Mouse (Mus musculus) testis, adult 2 months (tissue): Measurements from ENCODE around the gene Ccdc83.

Experiments
- CTCF ChIP-seq: fragments of 200-500 bp; IDR thresholded peaks from 2 replicates; pipeline ENCODE4 v1.5.1; 2012; ENCODE audit warnings: low read depth, mild to moderate bottlenecking, inconsistent platforms, low read length, moderate library complexity; ENCODE audit not compliant: control insufficient read depth, insufficient read depth, insufficient replicate concordance
- POLR2A ChIP-seq: fragments of 200-500 bp; IDR thresholded peaks from 2 replicates; pipeline ENCODE4 v1.6.1; 2012; ENCODE audit warnings: low read depth, mild to moderate bottlenecking, inconsistent platforms, low read length, moderate library complexity; ENCODE audit not compliant: control insufficient read depth

DNA sequence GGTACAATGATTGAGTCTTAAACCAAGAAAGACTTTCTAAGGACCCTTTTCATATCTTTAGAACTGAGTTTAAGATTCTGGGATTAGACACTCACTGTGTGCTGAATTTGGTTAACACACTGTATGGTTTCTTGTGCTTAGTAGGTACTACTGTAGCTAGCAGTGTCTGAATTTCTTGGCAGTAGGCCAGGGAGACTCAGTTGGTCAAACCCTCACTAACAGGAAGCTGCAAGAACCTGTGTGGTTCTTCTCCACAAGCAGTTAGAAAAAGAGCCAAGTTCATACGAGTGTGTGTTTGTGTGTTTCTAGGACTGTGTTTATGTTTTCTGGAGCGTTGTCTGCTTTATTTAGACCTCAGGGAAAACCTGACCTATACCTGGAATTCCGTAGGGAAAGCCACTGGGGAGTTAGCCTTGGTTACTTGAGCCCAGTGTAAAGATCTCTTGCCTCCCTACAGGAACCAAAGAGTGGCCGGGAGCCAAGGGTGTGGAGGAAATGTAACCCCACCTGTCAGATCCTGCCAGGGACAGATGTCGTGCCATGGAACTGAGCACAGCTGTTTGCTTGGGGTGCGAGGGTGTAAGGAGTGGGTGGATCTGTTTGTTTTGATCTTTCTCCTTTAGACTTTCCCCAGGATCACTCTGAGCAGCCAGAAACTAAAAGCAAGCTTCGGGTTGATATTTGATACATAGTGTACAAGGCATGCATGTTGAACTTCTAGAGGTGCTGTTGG is 46.7 kb upstream of the Ccdc83 start:
- no peak for TF ChIP-seq CTCF
- TF ChIP-seq POLR2A: no peak
